Mouse (Mus musculus) fat pad, adult 2 months (tissue): ENCODE measurements around the gene Speer3.
"Not testable (repeated sequence)": the region's sequence is repeated elsewhere in the genome, so short reads cannot be mapped to it uniquely, and the experiment has no call there.

Source experiments
- DNase-seq: peaks from one replicate; pipeline ENCODE4 v3.0.0-alpha.2; 2011; ENCODE audit warnings: low read depth, low spot score; ENCODE audit errors: extremely low read depth

Gene Speer3

DNA sequence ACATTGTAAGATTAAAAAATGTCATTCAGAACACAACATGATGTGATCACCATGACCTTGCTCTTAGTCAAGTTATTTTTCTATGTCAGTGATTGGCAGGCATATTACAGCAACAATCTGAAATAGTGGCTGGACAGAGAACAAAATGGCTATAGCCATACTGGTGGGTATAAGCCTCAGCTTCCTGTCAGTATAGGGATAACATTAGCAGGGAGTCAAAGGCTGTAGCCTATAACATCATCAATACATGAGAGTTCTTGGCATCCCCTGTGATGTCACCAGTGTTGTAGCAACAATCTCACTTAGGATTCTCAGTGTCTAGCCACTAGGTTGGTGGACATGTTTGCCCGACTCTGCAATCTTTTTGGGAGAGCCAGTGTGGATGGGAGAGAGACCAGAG, at the start of gene Speer3:
TSS of gene Speer3 (plus strand) at position 301 of the 400 bp plus-strand sequence.
- DNase-seq = no peak

DNA sequence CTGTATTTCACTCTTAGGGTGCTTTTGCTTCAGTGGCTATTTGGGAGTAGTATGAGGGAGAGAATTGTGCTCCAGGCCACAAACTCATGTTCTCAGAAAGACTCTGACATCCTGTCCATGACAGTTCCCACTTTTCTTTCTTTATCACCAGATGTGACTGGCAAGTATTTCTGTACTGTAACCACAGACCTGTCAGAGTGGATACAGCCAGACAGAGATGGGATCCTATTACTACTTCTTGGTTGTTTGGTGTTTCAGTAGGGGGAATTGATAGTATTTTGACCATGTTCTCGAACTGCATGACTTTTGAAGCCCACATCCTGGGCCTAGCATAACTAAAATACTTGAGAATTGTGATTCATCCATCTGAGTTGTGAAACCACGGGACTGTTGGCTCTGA, 19.1 kb downstream of the Speer3 start:
- DNase-seq = not testable (repeated sequence)

DNA sequence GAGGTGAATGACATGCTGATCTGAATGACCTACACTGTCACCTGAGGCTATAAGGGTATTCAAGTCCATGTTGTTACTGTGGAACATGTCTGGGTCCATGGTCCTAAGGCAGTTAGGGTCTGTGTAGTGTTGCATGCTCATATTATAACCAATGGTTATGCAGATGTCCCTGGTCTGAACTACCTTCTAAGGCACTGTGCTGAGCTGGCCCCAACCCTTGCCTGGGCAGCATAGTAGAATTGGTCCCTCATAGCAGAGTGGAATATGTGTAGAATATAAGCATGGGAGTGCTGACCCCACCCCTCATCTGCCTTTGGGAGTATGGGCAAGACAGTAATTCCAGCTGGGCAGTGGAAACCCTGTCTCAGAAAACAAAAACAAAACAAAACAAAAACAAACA, 33.7 kb downstream of the Speer3 start:
- DNase-seq = no peak

DNA sequence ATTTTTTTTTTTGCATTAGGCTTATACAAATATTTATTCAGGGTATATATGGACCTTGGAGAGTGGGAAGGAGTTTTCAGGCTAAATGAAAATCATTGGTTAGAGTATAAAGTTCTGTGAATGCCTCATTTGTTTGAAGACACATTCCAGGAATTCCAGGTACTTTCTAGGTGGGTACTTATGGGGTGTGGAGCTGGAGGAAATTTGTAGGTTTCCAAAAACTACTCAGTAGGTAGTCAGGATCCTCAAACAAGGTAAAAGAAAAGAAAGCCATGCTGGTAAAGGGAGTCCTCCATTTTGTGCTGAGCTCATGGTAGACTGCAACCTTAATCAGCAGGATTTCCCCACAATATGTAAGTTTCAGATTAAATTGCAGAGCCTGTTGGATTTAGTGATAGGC, 35.3 kb downstream of the Speer3 start:
- no peak for DNase-seq

DNA sequence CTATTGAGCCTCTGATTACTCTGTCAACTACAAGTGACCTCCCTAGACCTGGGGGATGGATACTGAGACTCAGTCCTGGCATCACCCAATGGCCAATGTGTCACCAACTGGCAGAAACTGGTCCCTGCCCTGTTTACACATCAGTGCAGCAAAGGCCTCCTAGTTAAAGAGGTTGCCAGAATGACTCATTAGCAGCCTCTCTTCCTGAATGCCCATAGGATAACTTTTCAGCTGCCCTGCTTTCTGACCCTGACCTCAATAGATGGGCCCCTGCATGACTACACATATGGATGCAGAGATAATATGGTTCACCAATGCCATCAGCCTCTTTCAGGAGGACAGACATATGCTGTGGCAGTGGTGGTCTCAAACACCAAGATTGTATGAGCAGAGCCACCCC, 52.9 kb downstream of the Speer3 start:
- DNase-seq = no peak
